Mouse (Mus musculus): ENCODE results near the gene Siva1.
A peak's percentile ranks its signal among the peaks of the same experiment; 100 is the strongest.

Siva1 gene

DNA sequence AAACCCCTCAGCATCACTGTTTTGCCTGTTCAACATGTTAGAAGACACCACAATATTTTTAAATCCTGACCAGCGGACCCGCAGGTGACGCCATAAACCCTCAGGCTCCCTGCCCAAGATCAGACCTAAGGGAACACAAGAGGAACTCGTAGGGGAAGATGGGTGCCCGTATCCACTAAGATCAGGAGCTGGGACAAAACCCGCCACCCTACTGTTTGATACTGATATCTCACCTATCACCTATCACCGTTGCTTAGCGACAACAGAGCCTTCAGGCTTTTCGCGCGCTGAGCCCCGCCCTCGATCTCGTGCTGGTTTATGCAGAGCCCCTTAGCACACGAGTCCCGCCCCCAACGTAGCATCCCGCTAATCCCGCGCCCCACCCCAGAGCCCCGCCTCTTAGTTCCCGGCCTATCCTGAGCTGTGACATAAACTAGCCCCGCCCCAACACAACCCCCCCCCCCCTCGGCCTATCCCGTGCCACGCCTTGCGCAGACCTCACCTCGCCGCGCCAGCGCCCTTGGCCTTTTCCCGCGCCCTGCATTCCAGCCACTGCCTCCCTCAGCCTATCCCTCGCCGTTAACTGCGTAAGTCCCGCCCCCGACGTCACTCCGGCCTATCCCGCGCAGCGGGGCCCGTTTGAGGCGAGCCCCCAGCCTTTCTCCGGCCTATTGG is at the start of gene Siva1:
Gene Siva1 (plus strand): TSS at position 500 of the 675 bp plus-strand sequence.
- DNase-seq (ENCODE audit: low read depth, low spot score), result peak; percentile 99

DNA sequence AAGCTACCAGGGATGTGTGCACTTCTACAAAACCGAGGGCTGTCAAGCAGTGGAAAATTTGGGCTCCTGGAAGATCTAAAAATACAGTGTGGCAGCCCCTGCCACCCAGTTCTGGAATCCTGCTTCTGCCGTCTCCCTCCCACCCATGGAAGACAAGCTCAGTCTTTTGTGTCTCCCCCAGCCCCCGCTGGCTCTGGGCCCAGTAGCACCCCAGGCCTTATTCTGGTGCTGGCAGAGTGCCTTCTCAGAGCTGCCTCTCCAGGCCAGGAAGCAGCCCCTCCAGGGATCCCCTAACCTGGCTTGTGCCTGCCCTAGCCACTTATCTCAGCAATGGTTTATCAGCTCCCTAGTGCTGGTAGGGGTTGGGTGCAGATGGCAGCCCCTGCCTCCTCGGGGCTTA is 49.5 kb upstream of the Siva1 start:
- no peak for DNase-seq (ENCODE audit: low read depth, low spot score)

DNA sequence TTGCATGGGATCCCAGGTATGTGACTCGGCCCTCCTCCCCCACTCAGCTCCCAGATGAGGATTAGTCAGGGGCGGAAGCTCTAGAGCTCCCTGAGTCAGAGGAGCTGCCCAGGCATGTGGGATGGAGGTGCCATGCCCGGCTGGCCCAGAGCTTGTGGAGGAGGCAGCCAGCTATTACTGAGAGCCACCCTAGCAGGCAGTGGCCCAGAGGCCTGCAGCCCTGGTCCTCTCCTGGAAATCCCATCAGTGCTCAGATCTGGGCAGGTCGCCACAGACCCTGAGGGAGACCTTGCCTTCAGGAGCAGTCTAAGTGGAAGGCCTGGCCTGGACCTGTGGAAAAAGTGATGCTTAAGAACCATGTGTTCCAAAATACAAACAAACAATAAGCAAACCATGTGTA is 48.9 kb upstream of the Siva1 start:
- no peak for DNase-seq (ENCODE audit: low read depth, low spot score)

DNA sequence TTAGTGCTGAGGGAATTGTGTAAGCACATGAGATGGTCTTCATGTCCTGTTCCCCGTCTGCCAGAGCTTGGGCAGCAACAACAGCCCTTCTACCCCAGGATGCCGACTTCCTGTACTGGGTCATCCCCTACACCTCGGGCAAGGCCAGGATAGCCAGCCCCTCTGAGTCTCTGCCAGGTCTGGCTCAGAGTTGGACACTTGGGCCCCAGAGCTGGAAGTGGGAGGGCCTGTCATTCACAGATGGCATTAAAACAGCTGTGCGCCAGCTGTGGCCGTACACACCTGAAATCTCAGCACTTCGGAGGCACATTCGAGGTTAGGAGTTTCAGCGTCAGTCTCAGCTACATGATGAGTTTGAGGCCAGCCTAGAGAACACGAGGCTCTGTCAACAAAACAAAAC is 48.0 kb upstream of the Siva1 start:
- no peak for DNase-seq (ENCODE audit: low read depth, low spot score)

DNA sequence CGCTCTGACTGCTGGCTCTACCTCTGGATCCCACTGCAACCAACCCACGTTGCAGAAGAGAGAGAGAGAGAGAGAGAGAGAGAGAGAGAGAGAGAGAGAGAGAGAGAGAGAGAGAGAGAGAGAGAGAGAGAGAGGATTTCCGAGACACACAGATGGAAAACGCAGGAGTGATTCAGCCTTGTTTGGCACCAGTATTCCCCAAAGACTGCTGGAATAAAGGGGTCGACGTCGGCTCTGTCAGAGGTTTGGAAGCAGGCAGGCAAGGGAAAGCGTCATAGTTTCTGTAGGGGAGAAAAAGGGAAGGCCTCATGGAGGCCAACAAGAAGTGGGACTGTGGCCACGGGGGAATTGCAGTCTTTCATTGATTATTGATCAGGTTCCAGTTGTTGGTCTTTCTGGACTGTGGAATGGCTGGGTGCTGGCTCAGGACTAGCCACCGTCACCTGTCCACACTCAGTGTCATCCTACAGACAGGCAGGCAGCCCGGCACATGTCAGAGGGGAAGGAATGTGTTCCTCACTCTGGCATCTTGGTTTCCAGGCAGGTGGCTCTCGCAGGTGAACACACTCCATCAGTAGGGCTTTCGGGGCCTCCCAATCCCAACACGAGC is 47.5 kb upstream of the Siva1 start:
- DNase-seq (ENCODE audit: low read depth, low spot score), result no peak

DNA sequence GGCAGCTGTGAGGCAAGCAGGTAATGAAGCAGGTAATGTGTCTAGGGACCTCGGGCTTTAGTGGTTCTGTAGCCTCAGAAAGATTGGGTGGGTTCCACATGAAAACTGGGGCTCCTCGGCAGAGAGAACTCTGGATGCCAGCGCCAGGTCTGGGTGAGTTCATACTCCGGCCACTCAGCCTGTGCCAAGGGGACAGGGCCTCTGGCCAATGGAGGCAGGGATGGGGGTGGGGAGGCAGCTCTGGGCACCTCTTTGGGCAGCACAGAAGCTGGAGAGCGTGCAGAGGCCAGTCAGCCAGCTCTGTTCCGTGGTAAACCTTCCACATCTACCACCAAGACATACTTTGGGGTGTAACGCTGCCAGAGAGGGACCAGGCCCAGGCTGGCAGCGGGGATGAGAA is 46.9 kb upstream of the Siva1 start:
- DNase-seq (ENCODE audit: low read depth, low spot score), result no peak

DNA sequence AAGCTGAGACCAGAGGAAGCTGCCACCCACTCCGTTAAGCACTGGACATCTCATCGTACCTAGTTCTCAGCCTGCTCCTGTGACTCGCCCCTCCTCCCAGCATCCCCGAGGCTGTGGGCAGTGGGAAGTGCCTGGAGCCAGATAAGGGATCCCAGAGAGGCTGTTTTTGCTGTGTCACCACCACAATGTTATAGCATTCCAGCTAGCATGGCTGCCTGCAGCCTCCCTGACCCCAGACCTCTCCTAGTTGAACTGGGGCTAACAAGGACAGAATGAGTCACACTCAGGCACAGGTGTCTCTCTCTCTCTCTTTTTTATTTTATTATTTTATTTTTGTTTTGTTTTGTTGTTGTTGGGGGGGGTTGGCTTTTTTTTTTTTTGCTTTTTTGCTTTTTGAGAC is 45.3 kb upstream of the Siva1 start:
- no peak for DNase-seq (ENCODE audit: low read depth, low spot score)

DNA sequence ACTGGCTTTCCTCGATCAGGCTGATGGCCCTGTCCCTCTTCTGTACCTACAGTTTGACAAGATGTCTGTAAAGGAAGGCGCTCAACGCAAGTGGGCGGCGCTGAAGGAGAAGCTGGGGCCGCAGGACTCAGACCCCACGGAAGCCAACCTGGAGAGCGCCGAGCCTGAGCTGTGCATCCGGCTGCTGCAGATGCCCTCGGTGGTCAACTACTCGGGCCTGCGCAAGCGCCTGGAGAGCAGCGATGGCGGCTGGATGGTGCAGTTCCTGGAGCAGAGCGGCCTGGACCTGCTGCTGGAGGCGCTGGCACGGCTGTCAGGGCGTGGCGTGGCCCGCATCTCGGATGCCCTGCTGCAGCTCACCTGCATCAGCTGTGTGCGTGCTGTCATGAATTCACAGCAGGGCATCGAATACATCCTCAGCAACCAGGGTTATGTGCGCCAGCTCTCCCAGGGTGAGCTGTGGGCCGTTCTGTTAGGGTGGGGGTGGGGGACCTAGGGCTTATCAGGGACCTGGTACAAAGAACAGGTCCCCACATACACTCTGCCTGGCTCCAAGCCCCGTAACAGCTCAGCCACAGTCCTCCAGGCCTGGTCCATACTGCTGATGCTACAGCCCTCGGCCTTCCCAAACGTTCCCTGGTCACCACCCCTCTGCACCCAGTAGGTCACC is 44.4 kb upstream of the Siva1 start:
- DNase-seq (ENCODE audit: low read depth, low spot score), result peak; percentile 37

DNA sequence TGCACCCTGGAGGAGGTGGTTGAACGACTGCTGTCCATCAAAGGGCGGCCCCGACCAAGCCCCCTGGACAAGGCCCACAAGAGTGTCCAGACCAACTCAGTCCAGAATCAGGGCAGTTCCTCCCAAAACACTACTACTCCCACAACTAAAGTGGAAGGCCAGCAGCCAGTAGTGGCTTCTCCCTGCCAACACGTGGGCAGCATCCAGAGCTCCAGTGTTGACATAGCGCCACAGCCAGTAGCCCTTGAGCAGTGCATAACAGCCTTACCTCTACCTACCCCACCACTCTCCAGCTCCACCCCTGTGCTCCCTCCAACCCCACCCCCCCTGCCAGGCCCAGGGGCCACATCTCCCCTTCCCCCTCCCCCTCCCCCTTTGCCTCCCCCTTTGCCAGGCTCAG is 40.5 kb upstream of the Siva1 start:
- DNase-seq (ENCODE audit: low read depth, low spot score), result no peak

DNA sequence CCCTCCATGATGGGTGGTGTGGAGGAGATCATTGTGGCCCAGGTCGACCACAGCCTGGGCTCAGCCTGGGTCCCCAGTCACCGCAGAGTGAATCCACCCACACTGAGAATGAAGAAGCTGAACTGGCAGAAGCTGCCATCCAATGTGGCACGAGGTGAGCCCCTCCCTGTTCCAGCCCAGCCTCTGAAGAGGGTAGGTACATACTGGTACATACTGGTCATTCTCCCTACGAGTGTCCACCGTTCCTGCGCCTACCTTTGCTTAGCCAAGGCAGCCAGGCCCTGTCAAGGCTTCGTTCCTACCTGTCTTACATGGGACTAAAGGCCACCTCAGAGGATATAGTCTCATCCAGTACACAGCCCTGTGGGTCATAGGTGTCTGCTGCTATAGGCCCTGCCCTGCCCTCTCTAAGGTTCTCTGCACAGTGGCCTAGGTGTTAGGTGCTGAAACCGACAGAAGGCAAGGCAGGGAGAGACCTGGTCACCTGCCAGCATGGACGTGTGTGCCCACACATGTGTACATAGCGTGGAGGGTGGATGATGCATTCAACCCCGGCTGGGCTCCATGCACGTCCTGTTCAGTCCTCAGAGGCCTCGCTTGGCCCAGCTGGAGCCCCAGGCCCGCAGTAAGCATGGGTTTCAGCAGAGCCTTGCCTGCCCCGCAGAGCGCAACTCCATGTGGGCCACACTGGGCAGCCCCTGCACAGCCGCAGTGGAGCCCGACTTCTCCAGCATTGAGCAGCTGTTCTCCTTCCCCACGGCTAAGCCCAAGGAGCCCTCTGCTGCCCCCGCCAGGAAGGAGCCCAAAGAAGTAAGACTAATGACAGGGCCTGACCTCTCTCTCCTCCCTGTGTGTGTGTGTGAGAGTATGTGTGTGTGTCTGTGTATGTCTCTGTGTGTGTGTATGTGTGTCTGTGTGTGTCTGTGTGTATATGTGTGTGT is 39.5 kb upstream of the Siva1 start:
- DNase-seq (ENCODE audit: low read depth, low spot score), result peak; percentile 71

DNA sequence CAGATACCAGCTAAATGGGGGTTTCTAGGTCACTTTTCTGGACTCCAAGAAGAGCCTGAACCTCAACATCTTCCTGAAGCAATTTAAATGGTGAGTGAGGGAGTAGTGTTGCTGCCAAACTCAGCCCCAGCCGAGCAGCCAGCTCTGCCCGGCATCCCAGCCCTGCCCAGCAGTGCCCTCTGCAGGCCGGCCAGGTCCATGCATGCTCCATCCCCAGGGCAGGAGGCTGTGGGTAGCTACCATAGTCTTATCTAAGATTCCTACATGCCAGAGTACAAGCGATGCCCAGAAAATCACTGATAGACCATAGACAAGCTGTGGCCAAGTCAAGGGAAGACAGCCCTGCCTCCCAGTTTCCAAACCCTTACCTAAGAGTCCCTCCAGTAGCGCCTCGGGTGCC is 38.7 kb upstream of the Siva1 start:
- peak; percentile 45 for DNase-seq (ENCODE audit: low read depth, low spot score)

DNA sequence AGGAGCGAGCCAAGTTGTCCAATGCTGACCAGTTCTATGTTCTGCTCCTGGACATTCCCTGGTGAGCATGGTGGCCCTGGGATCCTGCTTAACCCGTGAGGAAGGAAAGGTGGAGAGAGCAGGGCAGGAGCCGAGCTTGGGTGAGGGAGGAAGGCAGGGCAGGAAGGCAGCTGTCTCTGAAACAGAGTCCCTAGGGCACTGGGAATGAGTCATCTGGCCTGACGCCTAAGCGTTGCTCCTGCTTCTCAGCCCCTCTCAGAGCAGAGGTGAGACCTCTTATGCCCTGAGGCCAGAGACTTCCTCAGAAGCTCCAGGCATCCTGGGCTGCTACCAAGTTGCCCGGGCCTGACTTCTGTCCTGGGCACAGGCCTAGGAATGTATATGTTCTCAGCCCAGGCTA is 37.5 kb upstream of the Siva1 start:
- DNase-seq (ENCODE audit: low read depth, low spot score), result no peak

DNA sequence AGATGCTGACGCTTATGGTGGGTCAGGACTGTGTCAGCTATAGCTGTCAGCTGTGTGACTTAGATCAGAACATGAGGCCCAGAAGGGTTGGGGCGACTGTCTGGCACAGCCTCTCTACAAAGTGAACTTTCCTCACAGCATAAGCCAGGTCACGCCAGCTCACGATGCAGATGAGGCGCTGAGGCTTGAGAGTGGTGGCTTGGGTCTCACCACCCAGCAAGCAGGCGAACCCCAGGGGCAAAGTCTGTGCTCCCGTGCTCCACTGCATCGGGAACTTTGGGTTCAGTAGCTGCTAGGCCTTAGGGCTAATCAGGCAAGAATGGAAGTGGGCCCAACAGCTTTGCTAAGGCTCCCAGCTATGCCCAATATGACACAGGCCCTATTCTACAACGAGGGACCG is 35.4 kb upstream of the Siva1 start:
- no peak for DNase-seq (ENCODE audit: low read depth, low spot score)

DNA sequence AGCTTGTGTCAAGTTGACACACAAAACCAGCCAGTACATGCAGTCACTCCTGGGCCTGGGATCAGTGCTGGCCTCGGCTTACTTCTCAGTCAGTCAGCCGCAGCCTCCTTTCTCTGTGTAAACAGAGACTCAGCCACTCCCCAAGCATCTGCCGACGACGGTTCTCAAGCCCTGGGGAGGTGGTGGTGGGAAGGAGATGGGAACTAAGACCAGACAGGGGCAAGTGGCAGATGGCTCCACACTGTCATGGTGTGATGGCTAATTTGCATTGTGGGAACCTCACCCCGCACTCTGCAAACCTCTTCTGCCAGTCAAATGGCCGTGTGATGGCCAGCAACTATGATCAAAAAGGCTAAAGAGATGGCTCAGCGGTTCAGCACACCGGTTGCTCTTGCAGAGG is 27.8 kb upstream of the Siva1 start:
- DNase-seq (ENCODE audit: low read depth, low spot score), result no peak

DNA sequence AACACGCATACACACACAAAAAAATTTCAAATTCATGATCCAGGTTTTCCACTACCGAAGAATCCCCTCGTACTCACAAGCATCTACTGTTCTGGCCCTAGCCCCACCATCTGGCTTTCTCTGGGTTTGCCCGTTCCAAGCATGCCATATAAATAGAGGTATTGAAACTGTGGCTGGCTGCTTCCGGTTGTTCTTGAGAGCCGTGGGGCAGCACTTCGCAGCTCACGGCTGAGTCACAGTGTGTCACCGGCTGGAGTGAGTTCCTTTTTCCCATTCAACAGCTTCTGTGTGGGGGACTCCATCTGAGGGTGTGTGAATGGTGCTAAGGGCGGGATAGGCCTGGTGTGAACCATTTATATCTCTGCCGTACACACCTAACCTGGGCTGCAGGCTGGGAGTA is 27.3 kb upstream of the Siva1 start:
- DNase-seq (ENCODE audit: low read depth, low spot score), result no peak

DNA sequence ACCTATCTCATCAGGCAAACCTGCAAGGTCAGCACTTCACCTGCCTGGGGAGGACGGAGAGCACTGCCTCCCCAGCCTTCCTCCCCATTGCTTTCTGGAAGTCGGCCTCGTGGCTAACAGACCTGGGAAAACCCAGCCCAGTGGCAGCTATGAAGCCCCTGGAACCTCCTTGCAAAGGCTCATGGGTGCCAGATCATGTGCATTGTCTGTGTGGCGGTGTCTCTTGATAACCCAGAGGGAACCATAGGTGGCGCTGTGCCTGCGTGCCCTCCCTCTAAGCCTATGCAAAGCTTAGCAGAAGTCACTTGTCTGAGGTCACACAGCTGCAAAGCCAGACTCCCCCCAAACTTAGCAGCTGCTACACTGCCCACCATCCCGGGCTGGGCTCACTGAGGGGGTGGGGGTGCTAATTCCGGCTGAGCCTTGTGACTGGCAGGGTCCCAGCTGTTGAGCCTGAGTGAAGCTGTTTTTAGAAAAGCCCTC is 26.5 kb upstream of the Siva1 start:
- DNase-seq (ENCODE audit: low read depth, low spot score), result peak; percentile 89

DNA sequence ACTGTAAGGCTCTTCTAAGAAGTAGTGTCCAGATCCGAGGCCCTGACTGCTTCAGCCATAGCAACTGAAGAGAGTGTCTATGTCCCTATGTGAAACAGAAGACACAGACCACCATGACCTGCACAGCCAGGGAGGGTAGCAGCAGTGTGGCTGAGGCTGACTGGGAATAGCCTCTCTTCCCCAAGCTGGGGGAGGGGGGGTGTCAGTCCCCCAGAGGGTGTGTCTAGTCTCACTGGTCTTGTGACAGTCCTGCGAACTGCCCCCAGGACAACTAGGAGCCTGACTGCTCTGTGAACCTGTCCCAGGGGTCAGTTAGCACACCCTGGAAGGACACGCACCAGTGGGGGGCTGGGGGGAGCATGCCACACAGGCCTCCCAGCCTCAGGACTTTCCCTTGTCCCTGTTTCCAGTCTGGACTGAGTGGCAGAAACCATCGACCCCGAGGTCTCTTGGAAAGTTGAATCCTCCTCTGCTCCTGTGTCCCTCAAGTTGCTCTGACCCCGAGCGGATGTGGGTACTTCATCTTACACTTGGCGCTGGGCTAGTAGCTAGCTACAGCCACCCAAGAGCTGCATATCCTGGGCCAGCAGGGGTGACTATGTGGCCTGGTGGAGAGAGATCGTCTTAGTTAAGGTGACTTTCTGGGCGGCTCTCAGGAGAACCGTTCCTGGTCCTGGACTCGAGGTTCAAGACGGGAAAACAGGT is 25.3 kb upstream of the Siva1 start:
- no peak for DNase-seq (ENCODE audit: low read depth, low spot score)

DNA sequence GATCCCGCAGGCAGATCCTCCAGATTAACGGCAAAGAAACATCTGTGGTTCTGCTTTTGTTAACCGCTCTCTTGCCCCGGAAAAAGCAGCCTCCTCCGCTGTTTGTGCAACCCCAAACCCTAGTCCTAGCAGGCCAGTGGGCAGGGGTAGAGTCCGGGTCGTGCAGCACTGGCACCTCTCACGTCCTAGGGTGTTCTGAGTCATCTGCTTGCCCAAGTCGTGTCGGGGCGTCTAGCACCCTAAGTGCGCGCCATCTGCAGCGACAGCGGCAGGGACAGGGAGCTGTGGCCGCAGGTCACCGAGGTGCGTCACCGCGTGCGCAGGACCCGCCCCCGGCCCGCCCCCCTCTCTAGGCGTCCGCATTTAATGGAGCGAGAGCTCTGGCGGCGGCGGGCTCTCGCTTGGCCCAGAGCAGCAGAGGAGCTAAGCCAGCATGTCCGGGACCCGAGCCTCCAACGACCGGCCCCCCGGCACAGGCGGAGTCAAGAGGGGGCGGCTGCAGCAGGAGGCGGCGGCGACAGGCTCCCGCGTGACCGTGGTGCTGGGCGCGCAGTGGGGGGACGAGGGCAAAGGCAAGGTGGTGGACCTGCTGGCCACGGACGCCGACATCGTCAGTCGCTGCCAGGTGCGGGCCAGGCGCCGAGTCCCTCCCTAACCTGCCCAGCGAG is 24.7 kb upstream of the Siva1 start, which contains the start of gene Adssl1:
Gene Adssl1 (plus strand): TSS at position 360 of the 668 bp plus-strand sequence.
- peak; percentile 49 for DNase-seq (ENCODE audit: low read depth, low spot score)

DNA sequence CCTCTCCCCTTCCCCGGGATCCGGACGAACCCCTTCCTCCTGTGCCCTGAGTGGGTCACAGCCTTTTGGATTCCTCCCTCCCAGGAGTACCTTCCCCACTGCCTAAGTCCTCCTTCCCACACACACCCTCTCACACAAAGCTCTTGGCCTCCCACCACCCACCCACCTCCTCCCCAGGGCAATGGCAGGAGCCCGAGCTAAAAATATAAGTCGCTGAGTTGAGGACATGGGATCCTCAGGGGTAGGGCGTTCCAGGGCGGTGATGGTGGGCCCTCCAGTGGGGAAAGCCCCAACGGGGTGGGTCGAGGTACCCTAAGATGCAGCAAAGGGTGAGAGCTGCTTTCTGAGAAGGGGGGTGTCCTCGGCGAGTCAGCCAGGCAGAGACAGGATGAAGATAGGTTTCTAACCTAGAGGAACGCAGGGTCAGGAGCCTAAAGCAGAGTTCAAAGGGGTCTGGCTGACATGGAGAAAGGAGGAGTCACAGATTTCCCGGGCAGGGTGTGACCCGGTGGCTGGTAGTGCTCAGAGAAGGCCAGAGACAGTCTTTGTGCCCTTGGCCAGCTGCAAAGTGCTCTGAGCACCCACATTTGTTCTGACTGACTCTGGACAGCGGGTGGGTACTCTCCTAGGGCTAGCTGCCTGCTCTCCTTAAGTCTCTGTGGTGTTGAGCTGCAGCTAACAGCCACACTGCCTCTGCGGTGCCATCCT is 24.0 kb upstream of the Siva1 start:
- no peak for DNase-seq (ENCODE audit: low read depth, low spot score)

DNA sequence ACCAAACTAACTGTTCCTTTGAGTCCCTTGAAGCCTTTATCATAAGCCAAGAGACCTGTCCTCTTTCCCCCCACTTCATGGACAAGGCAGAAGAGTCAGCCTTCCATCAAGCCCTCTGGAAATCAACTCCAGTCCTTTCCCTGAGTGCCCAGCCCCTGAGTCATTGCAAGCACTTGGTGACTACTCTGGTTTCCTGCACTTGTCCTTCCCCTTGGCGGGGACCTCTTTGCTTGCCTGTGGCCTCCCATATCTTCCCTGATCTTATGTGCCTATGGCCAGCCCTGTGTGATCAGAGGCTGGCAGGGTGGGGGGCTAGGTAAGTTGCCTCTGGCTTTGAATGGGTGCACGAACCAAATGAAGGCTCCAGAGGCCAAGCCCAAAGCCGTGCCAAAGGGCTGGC is 22.6 kb upstream of the Siva1 start:
- DNase-seq (ENCODE audit: low read depth, low spot score), result no peak
